Mouse (Mus musculus): ENCODE data around the gene Smim8. TPM values are rescaled to one million over a fixed set of nuclear protein-coding genes. Genes with fewer than 3 reads are reported as not detected.

The Smim8 gene
- total RNA-seq, 2 experiments from 2014 or later, result 15.6 to 32.8 TPM

- no peak for ATAC-seq (replicated peaks; ENCODE audit: poor library complexity)
These were observed 57.9 kb downstream of the Smim8 start for GRCm38 (mm10) chr4:34720127-34720895.

- ATAC-seq (replicated peaks; ENCODE audit: poor library complexity), result no peak
These were observed 58.8 kb downstream of the Smim8 start for GRCm38 (mm10) chr4:34719421-34719820.

Other genes with a start within 250 kb of the Smim8 start
- 48.9 and 56.4 TPM in 2 replicates for gene Akirin2, start 227.5 kb downstream of the Smim8 start, total RNA-seq (2015)
- gene Akirin2, start 227.5 kb downstream of the Smim8 start, total RNA-seq (2017), result 43.6 and 45.2 TPM in 2 replicates
- 160 TPM in 2 replicates for gene Orc3, start 163.5 kb downstream of the Smim8 start, total RNA-seq (2015)
- 112 and 121 TPM in 2 replicates for gene Orc3, start 163.5 kb downstream of the Smim8 start, total RNA-seq (2017)
- 39.8 and 40.4 TPM in 2 replicates for gene Rars2, start 163.5 kb downstream of the Smim8 start, total RNA-seq (2015)
- 42.6 and 60.1 TPM in 2 replicates for gene Rars2, start 163.5 kb downstream of the Smim8 start, total RNA-seq (2017)
- 24.3 and 26.6 TPM in 2 replicates for gene Slc35a1, start 91.0 kb downstream of the Smim8 start, total RNA-seq (2015)
- gene Slc35a1, start 91.0 kb downstream of the Smim8 start, total RNA-seq (2017), result 25.8 and 26.8 TPM in 2 replicates
- gene Cfap206, start 48.2 kb downstream of the Smim8 start, total RNA-seq (2015), result not detected in 2 replicates
- gene Cfap206, start 48.2 kb downstream of the Smim8 start, total RNA-seq (2017), result not detected in 2 replicates
- not detected in 2 replicates for gene Gm136, start 22.2 kb downstream of the Smim8 start, total RNA-seq (2015)
- not detected in 2 replicates for gene Gm136, start 22.2 kb downstream of the Smim8 start, total RNA-seq (2017)
- gene Zfp292, start 104.5 kb upstream of the Smim8 start, total RNA-seq (2015), result 26.6 and 32.5 TPM in 2 replicates
- 21.5 and 31.3 TPM in 2 replicates for gene Zfp292, start 104.5 kb upstream of the Smim8 start, total RNA-seq (2017)
- not detected in 2 replicates for gene Cga, start 115.4 kb upstream of the Smim8 start, total RNA-seq (2015)
- not detected in 2 replicates for gene Cga, start 115.4 kb upstream of the Smim8 start, total RNA-seq (2017)

Data from megakaryocyte progenitor cell, adult 5-6 weeks (primary cell).